Mouse (Mus musculus) thymus, postnatal 14 days (tissue): ENCODE results near the gene Acvr1b.

Experiments
- DNase-seq: peaks from one replicate; pipeline ENCODE4 v3.0.0; 2021

Gene Acvr1b

DNA sequence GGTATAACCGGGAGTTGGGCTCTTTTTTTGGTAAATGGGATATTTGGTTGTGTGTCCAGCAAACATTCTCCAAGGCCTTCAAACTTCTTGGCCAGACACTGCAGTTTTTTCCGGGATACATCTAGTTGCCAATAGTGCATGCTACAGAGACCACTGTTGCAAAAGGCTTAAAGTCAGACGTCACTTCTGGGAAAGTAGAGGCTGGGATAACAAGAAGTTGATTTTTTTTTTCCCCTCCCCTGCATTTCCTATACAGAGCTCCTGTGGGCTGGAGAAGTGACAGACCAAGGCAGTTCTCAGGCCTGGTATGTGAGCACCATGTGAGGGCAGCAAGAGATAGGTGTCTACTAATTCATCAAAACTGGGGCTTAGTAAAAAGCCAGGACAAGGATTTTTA is 2.4 kb downstream of the Acvr1b start:
- no peak for DNase-seq

DNA sequence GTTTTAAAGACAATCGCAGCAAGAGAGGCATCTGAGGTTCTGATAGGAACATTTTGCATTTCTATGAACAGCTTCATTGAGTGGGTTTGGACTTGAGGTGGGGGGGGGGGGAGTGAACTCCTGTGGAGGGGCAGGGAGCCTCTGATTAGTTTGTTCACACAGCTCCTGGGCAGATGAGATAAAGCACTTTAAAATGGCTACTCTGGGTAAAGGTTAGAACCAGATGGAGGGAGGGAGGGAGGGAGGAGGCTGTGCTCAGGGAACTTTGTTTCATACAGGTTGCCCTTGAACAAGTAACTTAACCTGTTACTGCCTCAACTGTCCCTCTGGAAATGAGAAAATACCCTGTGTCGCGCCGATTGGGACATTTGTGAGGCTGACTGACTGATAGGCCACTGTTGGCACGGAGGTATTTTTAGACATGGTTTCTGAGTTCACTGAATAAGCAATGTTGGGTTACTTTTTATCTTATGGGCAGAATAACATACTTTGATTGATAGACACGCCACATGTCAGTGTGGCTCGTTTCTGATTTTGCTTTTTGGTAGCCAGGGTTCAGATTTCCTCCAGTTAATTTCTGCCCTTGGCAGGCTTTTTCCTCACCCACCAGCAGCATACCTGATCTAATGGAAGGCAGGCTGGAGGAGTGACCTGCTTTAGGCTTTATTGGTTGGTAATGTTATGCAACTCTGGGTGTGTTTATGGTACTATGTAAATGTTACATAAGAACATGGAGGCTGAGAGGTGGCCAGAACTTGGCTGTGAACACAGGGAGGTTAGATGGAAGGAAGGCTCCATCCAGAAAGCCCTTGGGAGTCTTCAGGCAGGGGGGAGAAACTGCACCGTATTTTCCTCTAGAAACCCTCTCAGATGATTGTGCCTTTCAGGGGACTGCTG is 3.2 kb downstream of the Acvr1b start:
- no peak for DNase-seq

DNA sequence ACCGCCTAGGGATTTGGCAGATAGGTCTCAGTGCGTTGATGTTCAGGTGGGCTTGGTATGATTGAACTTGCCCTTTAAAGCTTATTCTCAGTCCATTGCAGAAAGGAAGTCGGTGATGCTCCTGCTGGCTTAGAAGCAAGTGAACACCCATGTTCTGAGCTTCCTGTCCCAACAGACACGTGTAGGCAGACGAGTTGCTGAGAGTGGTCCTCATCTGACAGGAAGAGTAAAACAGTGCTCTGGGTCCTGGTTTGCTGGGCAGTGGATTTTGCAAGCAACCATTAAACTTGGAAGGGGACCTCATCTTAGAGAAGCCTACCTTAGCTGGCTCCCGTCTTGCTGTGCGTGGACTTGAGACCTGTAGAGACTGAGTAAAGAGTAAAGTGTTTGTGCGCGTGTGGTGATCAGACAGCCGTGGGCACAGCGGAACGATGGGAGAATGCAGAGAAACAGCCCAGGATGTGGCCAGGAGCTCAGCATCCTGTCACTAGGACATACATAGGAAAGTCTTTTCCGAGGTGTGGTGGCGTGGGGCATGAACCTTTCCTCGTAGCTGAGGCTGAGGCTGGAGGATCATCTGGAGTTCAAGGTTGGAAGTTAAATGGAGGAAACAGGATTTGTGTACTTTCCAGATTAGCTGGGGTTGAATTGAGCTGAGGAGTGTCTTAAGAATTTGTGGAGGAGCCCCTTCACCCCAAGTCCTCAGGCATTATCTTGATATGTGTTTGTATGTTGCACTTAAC is 6.7 kb downstream of the Acvr1b start:
- peak; percentile 46 for DNase-seq

DNA sequence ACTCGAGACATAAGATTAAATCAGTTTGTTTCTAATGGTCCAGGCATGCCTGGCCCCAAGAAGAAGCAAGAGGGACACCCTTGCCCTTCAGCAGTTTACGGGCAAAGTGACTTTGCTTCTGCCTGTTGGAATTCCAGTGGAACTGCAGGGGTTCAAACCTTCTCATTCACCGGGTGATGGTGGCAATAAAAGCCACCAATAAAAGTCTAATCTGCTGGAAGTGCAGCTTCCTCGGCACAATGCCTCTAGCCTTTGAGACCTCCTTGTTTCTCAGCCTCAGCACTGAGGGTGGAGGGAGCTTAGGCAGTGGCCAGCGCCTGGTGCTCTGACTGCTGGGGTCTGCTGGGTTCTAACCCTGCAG is 7.2 kb downstream of the Acvr1b start:
- no peak for DNase-seq

DNA sequence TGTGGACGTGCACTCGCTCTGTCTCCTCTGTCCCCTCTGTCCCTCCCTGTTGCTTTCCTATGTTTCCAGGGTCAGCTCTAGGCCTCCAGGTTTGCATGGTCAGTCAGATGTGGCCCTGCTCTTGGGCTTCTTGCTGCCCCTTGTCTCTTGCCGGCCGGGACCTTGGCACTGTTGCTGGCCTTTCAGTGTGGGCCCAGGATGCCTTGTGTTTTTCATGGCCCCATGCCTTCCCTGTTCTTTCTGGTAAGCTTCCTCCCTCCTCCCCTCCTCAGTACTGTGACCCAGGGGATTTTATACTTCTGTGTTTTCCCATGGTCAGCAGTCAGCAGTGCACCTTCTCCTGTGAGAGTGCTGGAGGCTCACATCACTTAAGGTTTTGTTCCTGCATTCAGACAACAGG is 7.6 kb downstream of the Acvr1b start:
- no peak for DNase-seq

DNA sequence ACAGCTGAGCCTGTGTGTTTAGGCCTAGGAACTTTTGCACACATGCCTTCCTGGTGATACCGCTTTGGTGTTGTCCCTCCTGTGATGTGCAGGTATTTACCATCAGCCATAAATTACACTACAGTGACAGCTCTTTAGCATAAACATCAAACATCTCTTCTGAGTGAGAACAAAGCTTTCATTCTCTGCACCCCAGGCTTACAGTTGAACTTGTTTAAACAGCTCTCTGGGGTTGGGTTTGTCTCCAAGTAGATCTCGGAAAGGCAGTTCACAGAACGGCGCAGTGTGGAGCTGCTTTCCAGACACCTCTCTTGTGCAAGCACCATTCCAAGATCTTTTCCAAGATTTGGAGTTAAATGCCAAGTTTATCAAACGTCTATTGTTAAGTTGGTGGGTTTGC is 8.8 kb downstream of the Acvr1b start:
- no peak for DNase-seq

DNA sequence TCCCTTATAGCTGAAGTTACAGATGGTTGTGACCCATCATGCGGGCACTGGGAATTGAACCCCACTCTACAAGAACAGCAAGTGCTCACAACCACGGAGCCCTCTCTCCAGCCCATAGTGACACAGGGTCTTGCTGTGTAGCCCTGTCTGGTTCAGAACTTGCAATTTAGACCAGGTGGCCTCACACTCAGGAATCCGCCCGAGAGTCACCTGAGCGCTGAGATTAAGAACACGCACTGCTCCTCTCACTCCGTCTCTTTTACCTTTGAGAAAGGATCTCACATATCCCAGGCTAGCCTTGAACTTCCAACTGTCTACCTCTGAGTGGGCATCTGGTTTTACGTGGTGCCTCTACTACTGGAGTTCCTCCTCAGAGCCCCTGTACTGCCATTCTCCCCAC is 10.4 kb downstream of the Acvr1b start:
- no peak for DNase-seq

DNA sequence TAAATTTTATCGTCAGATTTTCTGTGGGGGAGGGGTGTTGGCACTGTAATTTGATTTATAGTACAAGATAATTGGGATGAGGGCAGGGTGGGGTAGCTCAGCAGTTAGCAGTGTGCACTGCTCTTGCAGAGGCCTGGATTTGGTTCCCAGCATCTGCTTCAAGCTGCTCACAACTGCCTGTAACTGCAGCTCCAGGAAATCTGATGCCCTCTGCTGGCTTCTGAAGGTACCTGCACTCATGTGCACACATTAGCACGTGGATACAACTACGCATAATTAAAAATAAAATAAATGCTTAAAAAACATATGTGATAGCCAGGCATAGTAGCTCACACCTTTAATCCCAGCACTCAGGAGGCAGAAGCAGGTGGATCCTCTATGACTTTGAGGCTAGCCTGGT is 11.7 kb downstream of the Acvr1b start:
- DNase-seq, result no peak

DNA sequence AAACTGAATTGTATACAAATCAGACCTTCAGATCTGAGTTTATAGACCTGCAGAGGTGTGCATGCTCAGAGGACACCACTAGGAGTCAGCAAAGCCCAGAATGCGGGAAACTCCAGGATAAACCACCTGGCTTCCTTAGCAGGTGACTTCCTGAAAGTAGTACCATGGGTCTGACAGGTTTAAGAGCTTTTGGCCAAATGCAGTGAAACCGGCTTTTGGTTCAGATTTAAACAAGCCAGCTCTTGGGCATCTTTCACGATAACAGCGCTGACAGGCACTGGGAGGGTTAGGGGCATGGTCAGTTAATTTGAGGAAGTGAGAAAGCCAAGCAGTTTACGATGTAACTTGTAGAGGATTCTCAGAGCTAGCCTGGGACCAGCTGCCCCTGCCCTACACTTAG is 14.0 kb downstream of the Acvr1b start:
- no peak for DNase-seq

DNA sequence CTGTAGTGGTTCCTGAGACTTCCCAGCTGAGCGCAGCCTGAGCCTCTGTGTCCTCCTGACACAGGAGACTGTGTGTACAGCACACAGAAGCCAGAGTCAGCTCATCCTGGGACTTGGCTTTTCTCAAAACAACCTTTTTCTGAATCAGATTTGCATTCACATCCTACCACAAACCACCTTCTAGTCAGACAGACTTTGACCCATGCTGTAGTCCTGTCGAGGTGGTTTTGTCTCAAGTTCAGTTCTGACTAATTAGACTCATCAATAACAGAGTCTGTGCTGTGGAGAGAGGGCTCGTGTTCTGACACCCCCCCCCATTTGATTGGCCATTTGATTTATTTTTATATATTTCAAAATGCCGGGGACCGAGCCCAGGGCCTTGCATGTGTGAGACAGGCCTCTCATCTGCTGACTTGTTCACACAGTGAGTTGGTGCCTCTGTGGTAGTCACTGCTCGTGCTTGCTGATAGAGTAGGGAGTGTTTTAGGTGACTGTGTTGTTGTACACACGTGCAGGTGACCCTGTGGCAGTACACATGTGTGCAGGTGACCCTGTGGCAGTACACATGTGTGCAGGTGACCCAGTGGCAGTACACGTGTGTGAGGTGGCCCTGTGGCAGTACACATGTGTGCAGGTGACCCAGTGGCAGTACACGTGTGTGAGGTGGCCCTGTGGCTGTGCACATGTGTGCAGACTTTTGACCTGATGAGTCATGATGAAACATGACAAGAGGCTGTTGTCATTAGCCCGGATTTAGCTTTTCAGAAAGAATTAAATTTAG is 16.3 kb downstream of the Acvr1b start:
- DNase-seq, result no peak

DNA sequence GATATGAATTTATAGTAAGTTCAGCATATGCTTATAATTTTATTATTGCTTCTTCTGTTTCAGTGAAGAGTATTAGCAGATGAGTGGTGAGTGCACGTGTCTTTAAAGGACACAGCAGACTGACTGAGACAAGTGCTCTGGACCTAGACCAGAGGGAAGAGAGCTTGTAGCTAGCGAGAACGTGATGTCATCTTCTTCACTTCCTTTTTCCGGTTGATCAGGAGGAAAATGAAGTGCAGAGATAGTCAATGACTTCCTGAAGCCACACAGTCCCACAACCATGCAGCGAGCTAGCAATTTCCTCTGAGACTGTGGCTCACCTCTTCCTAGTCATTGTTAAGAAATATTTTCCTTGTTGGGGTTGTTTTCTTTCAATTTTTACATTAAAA is 16.9 kb downstream of the Acvr1b start:
- no peak for DNase-seq

DNA sequence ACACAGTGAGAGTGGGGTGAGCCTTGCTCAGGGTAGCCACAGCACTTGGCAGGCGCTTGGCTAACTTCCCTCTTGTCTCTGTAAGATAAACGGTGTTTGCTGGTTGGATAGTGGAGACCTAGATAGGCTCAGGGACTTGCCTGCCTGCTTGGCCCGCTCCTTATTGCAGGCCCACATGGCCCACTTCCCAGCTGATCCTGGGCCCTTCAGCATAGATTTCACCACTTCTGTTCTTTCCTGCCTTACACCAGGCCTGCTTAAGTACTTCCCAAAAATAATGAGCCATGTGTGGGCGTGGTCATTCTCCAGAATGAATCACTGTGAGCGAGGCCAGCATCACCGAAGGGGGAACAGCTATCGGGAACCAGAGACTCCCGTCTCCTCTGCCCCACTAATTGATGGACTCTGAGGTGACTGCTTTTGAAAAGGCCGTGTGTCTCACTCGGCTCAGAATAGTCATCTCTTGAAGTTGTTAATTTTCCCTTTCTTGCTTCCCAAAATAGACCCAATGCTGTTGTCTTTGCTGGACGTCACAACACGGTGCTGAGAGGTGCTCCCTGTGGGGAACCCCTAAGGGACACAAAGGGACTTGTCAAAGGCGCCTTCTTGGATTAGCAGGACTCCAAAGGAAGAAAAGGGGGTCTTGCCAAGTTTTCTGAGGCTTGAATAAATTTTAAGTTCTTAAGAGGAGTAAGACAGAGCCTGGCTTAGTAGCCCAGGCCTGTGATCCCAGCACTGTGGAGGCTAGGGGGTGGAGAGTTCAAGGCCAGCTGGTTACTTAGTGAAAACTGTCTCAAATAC is 17.8 kb downstream of the Acvr1b start:
- DNase-seq, result no peak

DNA sequence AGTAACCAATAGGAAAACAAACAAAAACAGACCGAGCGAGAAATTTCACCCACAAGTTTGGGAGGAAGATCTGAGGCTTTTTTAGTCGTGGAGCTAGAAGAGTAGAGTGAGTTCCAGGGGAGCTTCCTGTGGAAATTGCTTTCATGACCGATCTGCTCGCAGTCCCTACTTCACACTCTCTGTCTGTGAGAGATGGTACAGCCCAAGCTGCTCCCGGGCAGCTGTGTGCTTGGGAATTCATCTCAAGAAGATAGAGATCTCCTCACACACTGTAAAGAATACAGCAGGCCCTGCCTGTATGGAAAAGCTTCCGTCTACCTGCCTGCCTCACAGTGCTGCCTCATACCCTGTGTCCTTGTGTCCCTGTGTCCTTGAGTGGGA is 18.4 kb downstream of the Acvr1b start:
- no peak for DNase-seq

DNA sequence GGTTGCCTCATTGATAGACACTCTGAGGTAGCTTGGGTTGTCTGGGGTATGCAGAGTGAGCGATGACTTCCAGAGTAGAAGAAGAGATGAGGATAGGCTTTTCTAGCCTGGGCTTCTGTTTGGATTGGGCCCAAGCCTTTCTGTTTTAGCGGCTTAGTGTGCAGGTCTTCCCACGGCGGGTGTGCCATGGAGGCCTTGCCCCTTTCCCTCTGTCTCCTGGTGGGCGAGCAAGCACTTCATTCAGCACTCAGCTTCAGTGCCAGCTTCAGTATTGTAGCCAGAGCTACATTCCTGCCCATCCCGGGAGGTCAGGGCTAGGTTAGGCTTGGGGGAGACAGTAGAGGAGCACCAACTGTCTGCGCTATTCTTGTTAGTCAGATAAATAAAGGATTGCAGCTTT is 18.8 kb downstream of the Acvr1b start:
- no peak for DNase-seq

DNA sequence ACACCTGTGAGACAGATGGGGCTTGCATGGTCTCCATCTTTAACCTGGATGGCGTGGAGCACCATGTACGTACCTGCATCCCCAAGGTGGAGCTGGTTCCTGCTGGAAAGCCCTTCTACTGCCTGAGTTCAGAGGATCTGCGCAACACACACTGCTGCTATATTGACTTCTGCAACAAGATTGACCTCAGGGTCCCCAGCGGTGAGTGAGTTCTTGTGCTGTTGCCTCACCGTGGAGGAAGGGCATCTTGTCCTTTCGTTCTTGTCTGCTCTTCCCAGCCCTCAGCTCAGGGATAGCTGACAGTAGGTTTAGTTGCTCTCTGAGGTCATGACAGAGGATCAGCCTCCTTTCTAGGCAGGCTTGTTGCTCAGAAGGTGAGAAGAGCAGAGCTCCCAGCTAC is 20.1 kb downstream of the Acvr1b start:
- DNase-seq, result no peak

DNA sequence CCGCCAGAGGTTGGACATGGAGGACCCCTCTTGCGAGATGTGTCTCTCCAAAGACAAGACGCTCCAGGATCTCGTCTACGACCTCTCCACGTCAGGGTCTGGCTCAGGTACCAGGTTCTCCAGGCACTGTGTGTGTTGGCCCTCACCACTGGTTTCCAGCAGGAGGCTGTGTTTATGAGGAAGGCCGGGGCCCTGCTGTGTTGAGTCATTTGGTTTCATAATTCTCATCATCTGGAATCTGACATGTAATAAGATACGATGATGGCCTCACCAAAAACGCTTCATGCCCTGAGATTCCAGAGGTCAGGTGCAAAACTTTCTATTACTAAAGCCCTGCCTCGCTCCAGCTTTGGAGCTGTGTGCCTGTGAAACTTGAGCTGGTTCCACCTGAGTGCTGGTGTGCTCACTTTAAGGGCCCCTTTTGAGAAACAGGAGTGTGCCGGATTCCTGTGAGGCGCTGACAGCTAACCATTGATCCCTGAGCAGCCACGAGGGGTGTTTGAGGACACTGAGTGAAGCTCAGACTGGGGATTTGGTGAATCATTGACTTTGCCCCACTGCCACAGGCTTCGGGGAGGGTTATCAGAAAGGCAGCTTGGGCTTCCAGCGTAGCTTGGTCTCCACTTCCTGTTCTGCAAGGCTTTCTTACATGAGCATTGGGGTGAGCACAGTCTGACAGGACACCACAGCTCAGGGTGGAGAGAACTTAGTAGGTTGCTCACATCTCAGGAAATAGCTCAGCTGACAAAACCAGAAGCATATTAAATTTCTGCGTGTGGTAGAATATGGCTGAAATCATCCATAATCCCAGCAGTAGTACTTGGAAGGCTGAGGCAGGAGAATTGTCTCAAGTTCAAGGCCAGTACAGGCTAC is 21.3 kb downstream of the Acvr1b start:
- DNase-seq, result no peak

DNA sequence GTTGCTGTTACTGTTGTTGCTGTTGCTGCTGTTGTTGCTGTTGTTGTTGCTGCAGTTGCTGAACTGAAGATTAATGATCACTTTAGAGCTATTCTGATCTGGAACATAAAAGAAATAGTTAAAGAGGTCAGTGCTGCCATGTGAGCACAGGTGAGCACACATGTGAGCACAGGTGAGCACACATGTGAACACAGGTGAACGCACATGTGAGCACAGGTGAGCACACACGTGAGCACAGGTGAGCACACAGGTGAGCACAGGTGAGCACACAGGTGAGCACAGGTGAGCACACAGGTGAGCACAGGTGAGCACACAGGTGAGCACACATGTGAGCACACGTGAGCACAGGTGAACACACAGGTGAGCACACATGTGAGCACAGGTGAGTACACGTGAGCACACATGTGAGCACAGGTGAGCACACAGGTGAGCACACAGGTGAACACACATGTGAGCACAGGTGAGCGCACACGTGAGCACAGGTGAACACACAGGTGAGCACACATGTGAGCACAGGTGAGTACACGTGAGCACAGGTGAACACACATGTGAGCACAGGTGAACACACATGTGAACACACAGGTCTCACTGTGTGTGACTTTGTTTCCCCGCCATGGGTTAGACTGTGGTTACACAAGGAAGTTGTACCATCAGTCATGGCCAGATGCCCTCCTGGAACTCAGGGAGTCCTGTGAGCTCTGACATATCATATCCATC is 22.4 kb downstream of the Acvr1b start:
- no peak for DNase-seq

DNA sequence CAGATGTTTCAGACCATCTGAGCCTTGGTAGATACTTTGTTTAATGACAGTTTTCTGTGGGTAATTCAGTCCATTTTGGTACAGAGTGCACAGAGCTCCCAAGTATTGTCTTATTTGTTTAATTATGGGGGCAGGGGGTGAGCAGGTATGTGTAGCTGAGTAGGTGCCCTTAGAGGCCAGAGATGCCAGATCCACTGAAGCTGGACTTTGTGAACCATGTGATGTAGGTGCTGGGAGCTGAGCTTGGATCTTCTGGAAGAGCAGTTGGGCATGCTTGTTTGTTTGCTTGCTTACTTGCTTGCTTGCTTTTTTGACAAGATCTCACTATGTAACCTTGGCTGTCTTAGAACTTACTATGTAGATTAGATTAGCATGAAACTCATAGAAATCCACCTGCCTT is 23.1 kb downstream of the Acvr1b start:
- DNase-seq, result no peak

DNA sequence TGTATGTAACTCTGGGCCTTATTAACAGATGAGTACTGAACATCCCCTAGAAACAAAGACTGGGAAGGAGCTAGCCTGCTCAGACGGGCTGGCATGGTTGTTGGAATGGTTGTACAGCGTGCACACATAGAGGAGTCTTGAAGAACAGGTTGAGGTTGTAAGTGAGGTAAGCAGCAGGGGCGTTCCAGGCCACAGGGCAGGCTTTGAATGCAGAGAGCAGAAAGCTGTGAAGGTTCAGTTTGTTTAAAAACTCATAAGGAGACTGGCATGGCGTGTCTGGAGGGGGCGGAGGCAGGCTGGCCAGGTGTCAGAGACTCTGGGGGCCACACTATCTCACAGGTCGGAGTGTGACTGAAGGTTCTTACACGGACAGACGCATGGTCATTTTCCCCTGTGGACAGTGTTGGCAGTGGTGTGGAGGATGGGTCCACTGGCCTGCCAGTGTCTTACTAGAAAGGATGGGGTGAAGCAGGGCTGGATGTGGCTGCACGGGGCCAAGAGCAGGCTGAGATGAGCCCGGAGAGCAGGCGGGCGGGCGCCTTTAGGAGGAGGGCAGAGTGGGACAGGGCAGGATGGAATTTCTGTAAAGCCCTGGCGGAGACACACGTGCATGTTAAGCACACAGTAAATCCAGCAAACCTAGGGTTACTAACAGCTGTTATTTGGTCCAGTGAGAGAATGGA is 23.8 kb downstream of the Acvr1b start:
- no peak for DNase-seq

DNA sequence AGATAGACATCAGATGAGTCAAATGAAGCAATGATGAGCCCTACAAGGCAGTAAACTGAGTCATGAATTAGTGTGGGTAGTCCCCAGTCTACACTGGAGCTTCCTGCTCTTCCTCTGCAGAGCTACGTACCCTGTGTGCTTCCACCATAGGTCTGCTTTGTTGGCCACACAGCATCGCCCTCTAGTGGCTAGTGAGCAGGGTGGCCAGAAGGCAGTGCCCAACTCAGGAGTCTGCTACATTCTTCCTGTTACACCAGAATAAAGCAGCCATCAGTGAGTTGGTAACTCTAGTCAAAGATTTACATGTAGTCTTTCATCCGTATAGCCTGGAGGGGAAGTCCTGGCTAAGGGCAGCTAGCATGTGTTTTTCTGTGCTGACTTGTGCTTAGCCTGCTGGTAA is 24.4 kb downstream of the Acvr1b start:
- DNase-seq, result peak; percentile 80

DNA sequence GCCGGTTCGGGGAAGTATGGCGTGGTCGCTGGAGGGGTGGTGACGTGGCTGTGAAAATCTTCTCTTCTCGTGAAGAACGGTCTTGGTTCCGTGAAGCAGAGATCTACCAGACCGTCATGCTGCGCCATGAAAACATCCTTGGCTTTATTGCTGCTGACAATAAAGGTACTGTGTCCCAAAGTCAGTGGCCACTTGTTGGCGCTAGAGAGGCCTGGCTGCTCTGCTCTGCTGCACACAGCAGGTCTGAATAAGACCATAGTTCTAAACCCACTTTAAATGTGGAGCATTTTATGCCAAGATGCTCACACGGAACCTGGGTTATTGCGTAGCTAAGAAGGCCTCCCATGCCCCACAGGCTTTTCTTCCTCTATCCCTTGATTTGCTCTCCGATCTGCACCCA is 25.0 kb downstream of the Acvr1b start:
- DNase-seq, result no peak
